ENCODE assay signal across 10 mouse cellular contexts in the genomic region with DNA sequence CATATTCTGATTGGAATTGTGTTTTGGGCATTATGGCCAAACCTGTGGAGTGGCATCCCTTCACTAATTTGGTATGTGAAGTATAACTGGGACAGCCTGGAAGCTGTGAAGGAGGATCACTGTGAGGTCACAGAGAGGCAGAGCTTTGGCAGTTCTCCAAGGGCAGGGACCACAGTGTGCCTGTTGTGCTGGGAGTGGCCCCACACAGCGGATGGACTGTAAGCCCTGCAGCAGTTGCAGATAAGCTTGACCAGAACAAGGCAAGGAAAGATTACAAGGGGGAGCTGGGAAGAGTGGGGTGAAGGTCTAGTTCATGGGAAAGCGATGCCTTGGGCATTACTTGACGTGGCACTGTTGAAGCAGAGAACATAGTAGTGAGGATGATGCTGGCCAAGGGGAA. TPM values are rescaled to one million over a fixed set of nuclear protein-coding genes. Genes with fewer than 3 reads are reported as not detected.
DNase-seq lines count a peak whose midpoint lies in the region; ATAC-seq and TF ChIP-seq lines count a peak whose summit lies in the region.
"Had no signal": no experiment of that assay in that cellular context is flagged by ENCODE, and none has a peak within 500 bp of the region (broad histone marks: within the 10 kb centered on the region; RNA-seq: fewer than 3 reads in every experiment).

No protein-coding gene starts in this region.

- no peak overlapping the region for H3K4me2 ChIP-seq in forebrain, embryonic 14.5 days (ENCODE audit: low read length)
- no peak overlapping the region for H3K4me2 ChIP-seq in forebrain, embryonic 12.5 days
- H3K4me2 ChIP-seq in intestine, postnatal 0 days (replicated peaks; ENCODE audit: low read depth), result peak overlapping the region; percentile 6; the same call in 1 of the 2 replicates
- no peak overlapping the region for H3K4me2 ChIP-seq in lung, embryonic 16.5 days (ENCODE audit: low read depth, low read length)
- H3K4me2 ChIP-seq in neural tube, embryonic 15.5 days, result no peak overlapping the region
- H3K4me2 ChIP-seq: embryonic facial prominence, embryonic 15.5 days had no signal

- WGBS in forebrain, embryonic 14.5 days, result 73% methylated on average over 3 of the region's 3 CpGs
- 79% methylated on average over 3 of the region's 3 CpGs for WGBS in forebrain, embryonic 12.5 days
- 23% methylated on average over 3 of the region's 3 CpGs for WGBS in intestine, postnatal 0 days
- WGBS in lung, embryonic 16.5 days, result 39% methylated on average over 3 of the region's 3 CpGs
- 75% methylated on average over 3 of the region's 3 CpGs for WGBS in neural tube, embryonic 15.5 days

- no peak overlapping the region for H3K27ac ChIP-seq in forebrain, embryonic 14.5 days (ENCODE audit: low read depth, low read length)
- no peak overlapping the region for H3K27ac ChIP-seq in forebrain, embryonic 12.5 days
- no peak overlapping the region for H3K27ac ChIP-seq in intestine, postnatal 0 days (ENCODE audit: low read depth, low read length)
- no peak overlapping the region for H3K27ac ChIP-seq in lung, embryonic 16.5 days (ENCODE audit: low read length)
- H3K27ac ChIP-seq in neural tube, embryonic 15.5 days (replicated peaks), result no peak overlapping the region
- H3K27ac ChIP-seq: embryonic facial prominence, embryonic 15.5 days; macrophage had no signal

- no peak overlapping the region for H3K4me3 ChIP-seq in forebrain, embryonic 14.5 days (ENCODE audit: low read depth, low read length)
- H3K4me3 ChIP-seq in forebrain, embryonic 12.5 days (replicated peaks), result no peak overlapping the region
- no peak overlapping the region for H3K4me3 ChIP-seq in intestine, postnatal 0 days (ENCODE audit: low read depth, low read length)
- H3K4me3 ChIP-seq in lung, embryonic 16.5 days (ENCODE audit: low read length), result no peak overlapping the region
- H3K4me3 ChIP-seq in neural tube, embryonic 15.5 days (replicated peaks), result no peak overlapping the region
- H3K4me3 ChIP-seq: embryonic facial prominence, embryonic 15.5 days had no signal

- no peak for ATAC-seq in forebrain, embryonic 14.5 days
- ATAC-seq in forebrain, embryonic 12.5 days (ENCODE audit: low FRiP score), result no peak
- peak; percentile 42 for ATAC-seq in intestine, postnatal 0 days
- peak; percentile 11; the same call in 1 of the 2 replicates for ATAC-seq in lung, embryonic 16.5 days (ENCODE audit: low read depth)
- ATAC-seq in neural tube, embryonic 15.5 days (ENCODE audit: low FRiP score), result no peak

- peaks cover 13% of the 10 kb centered on the region; the same call in 1 of the 2 replicates for H3K4me1 ChIP-seq in forebrain, embryonic 14.5 days (ENCODE audit: control insufficient read depth, insufficient read depth, low read length)
- peaks cover 32% of the 10 kb centered on the region for H3K4me1 ChIP-seq in forebrain, embryonic 12.5 days
- peaks cover 21% of the 10 kb centered on the region for H3K4me1 ChIP-seq in intestine, postnatal 0 days (replicated peaks; ENCODE audit: control insufficient read depth, insufficient read depth, low read length)
- peaks cover 22% of the 10 kb centered on the region for H3K4me1 ChIP-seq in lung, embryonic 16.5 days (replicated peaks; ENCODE audit: control insufficient read depth, insufficient read depth, low read length)
- peaks cover 45% of the 10 kb centered on the region for H3K4me1 ChIP-seq in neural tube, embryonic 15.5 days

- TF ChIP-seq CTCF in intestine, postnatal 0 days (IDR thresholded peaks at IDR 0.05; ENCODE audit: low read depth), result no peak

- no peaks in the 10 kb centered on the region for H3K27me3 ChIP-seq in forebrain, embryonic 14.5 days (replicated peaks; ENCODE audit: control insufficient read depth, insufficient read depth, low read length)
- H3K27me3 ChIP-seq in forebrain, embryonic 12.5 days, result no peaks in the 10 kb centered on the region
- H3K27me3 ChIP-seq in intestine, postnatal 0 days (replicated peaks; ENCODE audit: control insufficient read depth, insufficient read depth, low read length), result no peaks in the 10 kb centered on the region
- H3K27me3 ChIP-seq in lung, embryonic 16.5 days (ENCODE audit: control insufficient read depth, insufficient read depth, low read depth, low read length), result no peaks in the 10 kb centered on the region
- no peaks in the 10 kb centered on the region for H3K27me3 ChIP-seq in neural tube, embryonic 15.5 days (replicated peaks)
- H3K27me3 ChIP-seq: embryonic facial prominence, embryonic 15.5 days had no signal

- no peaks in the 10 kb centered on the region for H3K9me3 ChIP-seq in forebrain, embryonic 14.5 days (replicated peaks; ENCODE audit: control insufficient read depth, low read length)
- no peaks in the 10 kb centered on the region for H3K9me3 ChIP-seq in forebrain, embryonic 12.5 days
- no peaks in the 10 kb centered on the region for H3K9me3 ChIP-seq in intestine, postnatal 0 days (ENCODE audit: control insufficient read depth)
- no peaks in the 10 kb centered on the region for H3K9me3 ChIP-seq in lung, embryonic 16.5 days (ENCODE audit: control insufficient read depth, low read length)
- H3K9me3 ChIP-seq in neural tube, embryonic 15.5 days (replicated peaks), result no peaks in the 10 kb centered on the region
- H3K9me3 ChIP-seq: embryonic facial prominence, embryonic 15.5 days had no signal

- H3K9ac ChIP-seq in forebrain, embryonic 14.5 days (ENCODE audit: low read length), result no peak overlapping the region
- H3K9ac ChIP-seq in forebrain, embryonic 12.5 days, result no peak overlapping the region
- no peak overlapping the region for H3K9ac ChIP-seq in intestine, postnatal 0 days (ENCODE audit: low read depth, low read length)
- no peak overlapping the region for H3K9ac ChIP-seq in lung, embryonic 16.5 days (ENCODE audit: low read length)
- H3K9ac ChIP-seq in neural tube, embryonic 15.5 days (replicated peaks), result no peak overlapping the region
- H3K9ac ChIP-seq: embryonic facial prominence, embryonic 15.5 days had no signal

- DNase-seq in forebrain, embryonic 14.5 days (ENCODE audit: low spot score), result peak; percentile 16
- peak; percentile 87 for DNase-seq in Muller cell, postnatal 12 days (ENCODE audit: inconsistent ontology term)
- DNase-seq in gastrocnemius, postnatal 10 days, result peak; percentile 44
- peak; percentile 71 for DNase-seq in yolk sac, embryonic 10.5 days (ENCODE audit: low spot score)

- H3K36me3 ChIP-seq in forebrain, embryonic 14.5 days (ENCODE audit: control insufficient read depth, insufficient read depth, low read length), result peaks cover 37% of the 10 kb centered on the region
- peaks cover 37% of the 10 kb centered on the region for H3K36me3 ChIP-seq in forebrain, embryonic 12.5 days (replicated peaks)
- peaks cover 35% of the 10 kb centered on the region for H3K36me3 ChIP-seq in intestine, postnatal 0 days (ENCODE audit: control insufficient read depth, insufficient read depth)
- H3K36me3 ChIP-seq in lung, embryonic 16.5 days (ENCODE audit: control insufficient read depth, insufficient read depth, low read length), result peaks cover 27% of the 10 kb centered on the region
- peaks cover 33% of the 10 kb centered on the region for H3K36me3 ChIP-seq in neural tube, embryonic 15.5 days

RNA-seq across cellular contexts. Expression of a gene that starts 4.0 kb away (rescaled TPM):
- 30.6 and 34.7 TPM in 2 replicates for polyA plus RNA-seq in forebrain, embryonic 14.5 days (2014; fragmentation: Nextera tagmentation; extraction: Ambion mirVana)
- 43.1 and 45.7 TPM in 2 replicates for polyA plus RNA-seq in forebrain, embryonic 12.5 days (2016; fragmentation: Nextera tagmentation; extraction: Ambion mirVana)
- total RNA-seq in gastrocnemius, postnatal 10 days (2021), result 10 to 100 TPM; 22.3 to 26.9 TPM
- polyA plus RNA-seq in intestine, postnatal 0 days (2015; fragmentation: Nextera tagmentation; extraction: Ambion mirVana), result 15.3 and 17.2 TPM in 2 replicates
- 35.6 and 41.0 TPM in 2 replicates for polyA plus RNA-seq in lung, embryonic 16.5 days (2015; fragmentation: Nextera tagmentation; extraction: Ambion mirVana)
- 35.7 and 36.6 TPM in 2 replicates for polyA plus RNA-seq in neural tube, embryonic 15.5 days (2015; fragmentation: Nextera tagmentation; extraction: Ambion mirVana)

RNA-seq across cellular contexts. Expression of a gene that starts 8.5 kb away (rescaled TPM):
- polyA plus RNA-seq in forebrain, embryonic 14.5 days (2014; fragmentation: Nextera tagmentation; extraction: Ambion mirVana), result 55.6 and 58.1 TPM in 2 replicates
- polyA plus RNA-seq in forebrain, embryonic 12.5 days (2016; fragmentation: Nextera tagmentation; extraction: Ambion mirVana), result 73.3 and 83.0 TPM in 2 replicates
- total RNA-seq in gastrocnemius, postnatal 10 days (2021), result 10 to 100 TPM; 21.5 to 27.3 TPM
- 25.0 and 26.5 TPM in 2 replicates for polyA plus RNA-seq in intestine, postnatal 0 days (2015; fragmentation: Nextera tagmentation; extraction: Ambion mirVana)
- polyA plus RNA-seq in lung, embryonic 16.5 days (2015; fragmentation: Nextera tagmentation; extraction: Ambion mirVana), result 58.7 and 62.4 TPM in 2 replicates
- 39.5 and 42.8 TPM in 2 replicates for polyA plus RNA-seq in neural tube, embryonic 15.5 days (2015; fragmentation: Nextera tagmentation; extraction: Ambion mirVana)

Comparison
In these comparisons a context has a peak if more than half of its experiments do, and no peak if none do; other contexts are left out.
1. ATAC-seq: peak in intestine, postnatal 0 days (single experiment) and lung, embryonic 16.5 days (single experiment); none in forebrain, embryonic 14.5 days (single experiment), forebrain, embryonic 12.5 days (single experiment) and neural tube, embryonic 15.5 days (single experiment).
2. DNase-seq: peak in every context shown above with its lines; median percentile 87 in Muller cell, postnatal 12 days; 71 in yolk sac, embryonic 10.5 days; 44 in gastrocnemius, postnatal 10 days; 16 in forebrain, embryonic 14.5 days.